Mouse (Mus musculus): Measurements from ENCODE around the gene Pwwp2b. TPM values are rescaled to one million over a fixed set of nuclear protein-coding genes. Genes with fewer than 3 reads are reported as not detected.

Gene Pwwp2b
- polyA plus RNA-seq (2014; fragmentation: Illumina TruSeq; extraction: RNeasy Lipid Tissue Mini Kit (QIAGEN cat#74804); ENCODE audit: low read depth, low replicate concordance) = 13.2 TPM

GRCm38 (mm10) chr7:139247881-139248614 is at the start of gene Pwwp2b:
Gene Pwwp2b (plus strand): TSS chr7:139248482.

GRCm38 (mm10) chr7:139212754-139213745 is 35.2 kb upstream of the Pwwp2b start, which contains the start of the genes Lrrc27 and Stk32c:
Gene Lrrc27 (plus strand): TSS chr7:139212988.
Gene Stk32c (minus strand): TSS chr7:139213307.

Other genes starting within 250 kb of the Pwwp2b start
- gene Dpysl4, start 162.5 kb upstream of the Pwwp2b start, polyA plus RNA-seq (2014; fragmentation: Illumina TruSeq; extraction: RNeasy Lipid Tissue Mini Kit (QIAGEN cat#74804); ENCODE audit: low read depth, low replicate concordance) = 1.1 TPM
- 710 TPM for gene Lrrc27, start 35.5 kb upstream of the Pwwp2b start, polyA plus RNA-seq (2014; fragmentation: Illumina TruSeq; extraction: RNeasy Lipid Tissue Mini Kit (QIAGEN cat#74804); ENCODE audit: low read depth, low replicate concordance)
- gene Stk32c, start 35.2 kb upstream of the Pwwp2b start, polyA plus RNA-seq (2014; fragmentation: Illumina TruSeq; extraction: RNeasy Lipid Tissue Mini Kit (QIAGEN cat#74804); ENCODE audit: low read depth, low replicate concordance) = 0.25 TPM
- gene Inpp5a, start 140.6 kb downstream of the Pwwp2b start, polyA plus RNA-seq (2014; fragmentation: Illumina TruSeq; extraction: RNeasy Lipid Tissue Mini Kit (QIAGEN cat#74804); ENCODE audit: low read depth, low replicate concordance) = 31.7 TPM

Data from testis, adult 10 weeks (tissue).